Mouse (Mus musculus) lung, adult 18-20 months (tissue): Measurements from ENCODE around the gene Acvrl1.
A peak's percentile ranks its signal among the peaks of the same experiment; 100 is the strongest.

Experiments used
- DNase-seq, 2 experiments: peaks; one replicate each; pipeline ENCODE4 v3.0.0; 2022; ENCODE audit warnings: mixed read lengths in 2 of 2

Acvrl1 gene

DNA sequence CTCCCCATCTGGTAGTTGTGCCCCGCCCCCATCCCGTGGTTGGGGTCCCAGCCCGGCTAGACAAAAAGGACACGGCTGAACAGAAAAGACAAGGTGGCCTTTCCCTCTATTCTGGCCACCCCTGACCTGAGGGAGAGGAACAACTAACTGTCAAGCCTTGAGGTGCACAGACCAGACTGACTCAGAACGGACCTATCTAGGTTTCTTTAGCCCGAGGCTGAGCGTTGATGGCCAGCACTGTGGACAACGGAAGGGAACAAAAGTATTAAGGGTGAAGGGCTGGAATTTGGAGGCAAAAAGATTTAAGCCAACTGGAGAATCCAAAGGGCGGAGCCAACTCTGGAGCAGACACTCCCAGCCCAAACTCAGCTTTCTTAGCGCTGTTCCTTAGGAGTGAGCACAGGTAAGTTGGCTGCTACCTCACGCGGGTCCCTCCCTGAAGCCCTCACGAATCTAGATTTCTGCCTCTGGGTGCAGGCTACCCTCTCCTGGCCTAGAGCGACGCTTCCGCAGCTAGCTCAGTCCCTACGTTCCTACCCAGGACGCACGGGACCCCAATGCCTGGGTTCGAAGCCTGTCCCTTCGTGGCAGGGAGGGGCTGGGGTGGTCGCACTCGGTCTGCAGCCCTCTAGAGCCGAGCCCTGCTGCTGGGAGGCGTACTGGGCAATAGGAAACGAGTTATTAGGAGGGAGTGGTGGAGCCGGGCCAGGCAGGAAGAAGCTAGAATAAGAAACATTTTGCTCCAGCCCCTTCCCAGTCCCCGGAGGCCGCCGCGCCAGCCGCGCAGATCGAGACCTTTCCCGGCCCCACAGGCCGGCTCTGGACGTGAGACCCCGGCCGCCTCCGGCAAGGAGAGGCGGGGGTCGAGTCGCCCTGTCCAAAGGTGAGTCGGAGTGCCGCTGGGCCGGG is at the start of gene Acvrl1:
TSS of gene Acvrl1 (plus strand) at position 342 of the 909 bp plus-strand sequence.
- DNase-seq: peak; percentile 74

DNA sequence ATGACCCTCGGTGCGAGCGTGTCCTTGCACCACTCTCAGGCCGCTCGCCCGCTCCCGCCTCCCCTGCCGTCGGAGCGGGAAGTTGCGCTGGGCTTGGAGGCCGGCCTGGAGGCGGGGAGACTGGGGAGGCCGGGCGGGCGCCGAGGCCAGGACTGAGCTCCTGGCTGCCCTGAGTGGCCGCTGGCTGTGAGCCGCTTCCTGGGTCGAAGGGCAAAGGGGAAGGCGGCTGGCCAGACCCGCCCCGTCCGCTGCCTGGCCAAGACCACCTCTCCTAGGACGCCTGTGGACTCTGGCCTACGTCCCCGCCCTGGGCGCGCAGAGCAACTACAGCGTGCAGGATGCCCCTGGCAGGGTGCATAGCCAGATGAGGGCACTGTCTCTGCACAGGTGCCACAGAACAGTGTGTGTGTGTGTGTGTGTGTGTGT is 49.6 kb upstream of the Acvrl1 start:
- peak; percentile 92 to 94 for DNase-seq

DNA sequence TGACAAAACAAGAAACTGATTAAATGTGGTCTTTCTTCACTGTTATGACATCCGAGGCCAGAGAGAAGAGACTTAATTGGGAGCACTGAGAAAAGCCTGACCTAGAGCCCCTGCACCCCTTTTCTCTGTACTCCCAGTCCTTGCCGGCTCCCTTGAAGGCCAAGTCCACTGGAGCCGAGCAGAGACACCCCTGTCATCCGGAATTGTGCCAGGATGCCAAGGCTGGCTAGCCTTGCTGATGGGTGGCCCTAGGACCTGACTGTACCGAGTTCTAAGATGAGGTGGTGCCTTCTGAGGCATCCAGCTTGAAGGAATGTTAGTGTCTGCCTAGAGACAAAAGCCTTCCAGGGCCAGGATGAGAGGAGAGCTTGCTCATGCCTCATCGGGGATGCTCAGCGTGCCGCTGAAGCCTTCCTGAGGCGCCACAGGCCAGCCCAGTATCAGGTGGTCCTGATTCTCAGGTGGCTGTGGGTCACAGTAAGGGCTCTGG is 48.2 kb upstream of the Acvrl1 start:
- DNase-seq: no peak

- peak in 1 of 2 experiments; percentile 29 for DNase-seq
These were observed 47.2 kb upstream of the Acvrl1 start for GRCm38 (mm10) chr15:101081035-101081548.

- peak; percentile 31 to 57 for DNase-seq
These were observed 46.1 kb upstream of the Acvrl1 start for GRCm38 (mm10) chr15:101082236-101082635.

- DNase-seq: peak in 1 of 2 experiments; percentile 29
These were observed 43.8 kb upstream of the Acvrl1 start for GRCm38 (mm10) chr15:101084499-101084898.

DNA sequence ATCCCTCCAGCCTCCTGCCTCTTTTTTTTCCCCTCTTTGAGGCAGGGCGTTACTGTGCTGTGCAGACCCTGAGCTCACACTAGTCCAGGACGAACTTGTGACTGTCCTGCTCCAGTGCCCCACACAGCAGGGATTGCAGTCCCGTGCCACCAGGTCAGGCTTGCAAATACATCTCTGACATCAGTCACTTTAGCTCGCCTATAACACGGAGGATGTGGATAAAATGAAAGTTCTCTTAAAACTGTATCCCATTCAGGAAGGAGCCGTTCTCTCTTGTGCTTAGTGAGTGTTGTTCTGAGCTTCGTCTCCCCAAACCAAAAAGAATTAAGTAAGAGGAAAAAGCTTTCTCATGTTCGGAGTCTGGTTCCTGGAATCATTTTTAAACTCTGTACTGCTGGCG is 41.9 kb upstream of the Acvrl1 start:
- DNase-seq: no peak

GRCm38 (mm10) chr15:101086956-101087355 is 41.4 kb upstream of the Acvrl1 start:
- DNase-seq: peak; percentile 82 to 87

- DNase-seq: no peak
These were observed 40.0 kb upstream of the Acvrl1 start for GRCm38 (mm10) chr15:101088291-101088690.

DNA sequence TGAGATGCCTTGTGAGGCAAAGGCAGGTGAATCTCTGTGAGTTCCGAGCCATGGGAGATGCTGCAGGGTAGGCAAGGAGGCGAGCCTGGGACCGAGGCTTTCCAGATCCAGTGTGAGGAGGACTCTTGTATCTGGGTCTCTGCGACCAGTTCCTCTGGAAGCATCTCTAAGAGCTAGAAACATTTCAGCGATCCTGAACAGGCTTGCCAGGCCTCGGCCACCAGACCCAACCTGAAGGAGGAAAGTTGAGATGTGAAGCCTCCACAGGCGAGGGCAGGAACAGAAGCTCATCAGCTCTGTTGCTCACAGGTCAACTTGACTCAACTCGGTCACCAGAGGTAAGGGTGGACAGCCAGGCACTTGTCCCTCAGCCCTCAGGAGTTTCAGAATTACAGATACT is 36.8 kb upstream of the Acvrl1 start:
- no peak for DNase-seq

DNA sequence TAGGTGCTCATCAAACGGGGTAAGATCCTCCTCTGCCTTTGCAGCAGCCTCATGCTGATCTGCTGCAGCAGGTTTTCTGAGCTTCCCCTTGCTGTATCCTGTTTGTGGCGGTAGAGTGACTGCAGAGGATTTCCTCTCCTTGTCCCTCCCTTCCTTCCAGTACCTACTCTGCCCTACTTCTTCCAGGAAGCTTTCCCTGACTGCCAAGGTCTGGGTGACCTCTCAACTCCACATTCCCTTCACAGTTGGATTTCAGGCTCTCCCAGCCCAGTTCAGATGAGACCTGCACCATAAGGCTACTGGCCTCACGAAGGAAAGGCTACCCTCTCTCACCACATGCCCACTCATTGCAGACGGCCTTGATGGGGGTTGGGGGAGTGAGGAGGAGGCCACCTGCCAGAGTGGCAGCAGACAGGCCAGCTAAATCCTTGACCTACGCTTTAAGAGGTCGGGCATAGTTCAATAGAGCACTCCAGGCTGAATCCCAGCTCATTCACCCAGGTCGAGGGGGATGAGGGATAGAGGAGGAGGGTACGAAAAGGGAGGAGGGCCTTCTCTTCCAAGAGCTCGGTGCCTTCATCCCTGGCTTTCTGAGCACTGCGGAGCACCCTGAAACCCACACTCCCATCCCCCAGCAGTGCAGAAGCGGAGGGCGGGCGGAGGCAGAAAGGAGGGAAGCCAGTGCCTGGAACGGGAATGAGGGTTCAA is 36.0 kb upstream of the Acvrl1 start:
- DNase-seq: no peak

GRCm38 (mm10) chr15:101092829-101093648 is 35.3 kb upstream of the Acvrl1 start:
- no peak for DNase-seq

DNA sequence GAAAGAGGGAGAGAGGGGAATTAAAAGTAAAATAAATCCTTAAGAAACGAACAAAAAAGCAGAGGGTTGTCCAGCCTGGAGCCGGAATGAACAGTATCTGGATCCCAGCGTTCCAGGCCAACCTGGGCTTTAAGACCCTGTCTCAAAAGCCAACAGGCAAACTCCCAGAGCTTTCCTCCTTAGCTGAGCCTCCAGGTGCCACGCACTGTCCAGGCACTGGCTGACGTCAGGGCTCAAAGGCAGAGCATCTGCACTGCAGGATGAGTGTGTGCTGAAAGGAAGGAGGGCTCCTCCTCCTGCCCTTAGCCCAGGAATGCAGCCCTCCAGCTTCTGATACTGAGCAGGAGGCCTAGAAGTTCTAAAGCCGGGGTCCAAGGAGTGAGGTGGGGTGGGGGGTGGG is 34.3 kb upstream of the Acvrl1 start:
- DNase-seq: no peak

- no peak for DNase-seq
These were observed 33.3 kb upstream of the Acvrl1 start for GRCm38 (mm10) chr15:101094979-101095378.

DNA sequence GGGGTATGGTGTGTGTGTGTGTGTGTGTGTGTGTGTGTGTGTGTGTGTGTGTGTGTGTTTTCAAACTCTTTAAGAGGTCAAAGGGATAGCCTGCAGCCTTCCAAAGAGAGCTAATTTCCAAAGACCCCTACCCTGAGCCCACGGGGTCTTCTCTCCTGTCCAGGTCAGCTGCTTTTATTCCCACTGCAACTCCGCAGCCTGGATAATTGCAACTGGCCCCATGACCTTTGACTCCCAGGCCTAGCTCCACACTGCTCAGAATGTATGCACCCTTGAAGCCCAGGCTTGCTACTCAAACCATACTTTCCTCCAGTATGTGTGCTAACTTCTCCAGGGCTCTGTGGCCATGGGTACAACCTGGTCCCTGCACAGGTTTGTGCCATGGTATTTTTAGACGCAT is 32.9 kb upstream of the Acvrl1 start:
- DNase-seq: no peak

GRCm38 (mm10) chr15:101097985-101098651 is 30.2 kb upstream of the Acvrl1 start:
- no peak for DNase-seq

GRCm38 (mm10) chr15:101100996-101101395 is 27.3 kb upstream of the Acvrl1 start:
- no peak for DNase-seq

- no peak for DNase-seq
These were observed 24.6 kb upstream of the Acvrl1 start for GRCm38 (mm10) chr15:101103605-101104304.

GRCm38 (mm10) chr15:101105496-101105994 is 22.8 kb upstream of the Acvrl1 start:
- DNase-seq: peak; percentile 82 to 86

DNA sequence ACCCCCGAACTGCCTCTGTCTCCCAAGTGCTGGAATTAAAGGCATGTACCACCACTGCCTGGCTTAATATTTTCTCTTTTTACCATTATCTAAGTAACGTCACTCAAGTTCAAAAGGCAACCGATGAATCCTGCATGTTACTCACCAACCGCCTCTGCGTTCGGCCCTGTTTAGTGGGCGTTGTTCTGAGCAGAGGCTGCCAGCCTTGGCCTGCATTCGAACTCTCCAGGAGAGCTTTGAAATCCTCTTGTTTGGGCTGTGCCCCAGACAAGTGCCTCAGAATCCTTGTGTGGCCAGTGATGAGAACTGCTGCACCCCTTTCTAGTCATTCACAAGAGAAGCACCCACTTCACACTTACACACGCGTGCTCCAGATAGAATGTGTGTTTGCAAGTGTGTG is 22.3 kb upstream of the Acvrl1 start:
- DNase-seq: no peak
